Mouse (Mus musculus) monocyte, adult 2 months (primary cell): ENCODE results near the gene P2rx4.

Experiments
- DNase-seq, 2 experiments: peaks; one replicate each; pipeline ENCODE4 v3.0.0; 2022; ENCODE audit warnings: low spot score in 2 of 2, low read depth in 1 of 2

Gene P2rx4

DNA sequence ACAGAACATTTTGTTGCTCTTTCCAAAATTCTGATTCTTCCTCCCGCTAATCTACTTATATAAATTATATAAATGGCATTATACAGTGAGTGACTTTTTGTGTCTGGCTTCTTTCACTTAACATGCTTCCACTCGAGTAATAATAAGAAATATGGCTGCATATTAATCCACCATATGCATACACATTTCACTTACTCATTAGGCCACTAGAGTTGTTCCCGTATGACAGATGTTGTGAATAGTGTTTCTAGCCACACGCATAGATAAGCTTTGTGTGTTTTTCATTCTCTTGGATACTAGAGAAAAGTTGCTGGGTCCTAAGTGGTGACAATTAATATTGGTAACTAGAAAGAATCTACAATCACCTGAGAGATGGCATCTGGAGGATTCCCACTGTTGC is 48.3 kb downstream of the P2rx4 start:
- no peak for DNase-seq

DNA sequence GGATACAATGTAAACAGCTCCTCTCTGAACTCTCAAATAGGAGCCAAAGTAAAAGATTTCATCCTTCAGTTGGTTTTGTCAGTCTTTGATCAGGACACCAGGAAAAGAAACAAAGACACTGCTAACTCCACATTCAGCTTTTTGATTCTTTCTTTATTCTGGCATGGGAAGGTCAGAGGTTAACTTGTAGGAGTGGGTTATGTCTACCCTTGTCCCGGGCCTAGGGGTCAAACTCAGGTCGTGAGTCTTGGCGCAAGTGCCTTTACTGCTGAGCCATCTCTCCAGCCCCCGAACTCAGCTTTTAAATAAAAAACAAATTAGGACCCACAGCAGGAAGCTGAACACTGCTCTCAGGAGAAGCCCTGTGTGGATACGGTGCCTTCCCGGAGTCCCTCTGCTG is 48.8 kb downstream of the P2rx4 start:
- no peak for DNase-seq

DNA sequence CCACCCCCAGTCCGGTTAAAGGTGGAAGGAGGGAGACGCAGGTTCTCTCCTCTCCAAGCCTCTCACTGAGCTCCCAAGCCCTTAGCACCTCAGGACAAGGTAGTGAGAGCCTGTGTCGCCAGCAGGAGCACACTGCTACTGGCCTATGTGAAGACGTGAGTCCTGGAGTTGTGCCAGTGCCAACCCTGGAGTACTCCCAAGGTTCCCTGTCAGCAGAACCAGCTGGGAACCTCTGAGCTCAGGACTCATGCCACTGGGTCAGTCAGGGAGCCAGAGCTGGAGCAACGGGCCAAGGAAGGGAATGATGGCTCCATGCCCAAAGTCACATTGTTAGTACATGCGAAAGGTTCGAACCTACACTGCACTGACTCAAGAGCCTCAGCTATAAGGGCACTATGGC is 49.3 kb downstream of the P2rx4 start:
- DNase-seq, result no peak

DNA sequence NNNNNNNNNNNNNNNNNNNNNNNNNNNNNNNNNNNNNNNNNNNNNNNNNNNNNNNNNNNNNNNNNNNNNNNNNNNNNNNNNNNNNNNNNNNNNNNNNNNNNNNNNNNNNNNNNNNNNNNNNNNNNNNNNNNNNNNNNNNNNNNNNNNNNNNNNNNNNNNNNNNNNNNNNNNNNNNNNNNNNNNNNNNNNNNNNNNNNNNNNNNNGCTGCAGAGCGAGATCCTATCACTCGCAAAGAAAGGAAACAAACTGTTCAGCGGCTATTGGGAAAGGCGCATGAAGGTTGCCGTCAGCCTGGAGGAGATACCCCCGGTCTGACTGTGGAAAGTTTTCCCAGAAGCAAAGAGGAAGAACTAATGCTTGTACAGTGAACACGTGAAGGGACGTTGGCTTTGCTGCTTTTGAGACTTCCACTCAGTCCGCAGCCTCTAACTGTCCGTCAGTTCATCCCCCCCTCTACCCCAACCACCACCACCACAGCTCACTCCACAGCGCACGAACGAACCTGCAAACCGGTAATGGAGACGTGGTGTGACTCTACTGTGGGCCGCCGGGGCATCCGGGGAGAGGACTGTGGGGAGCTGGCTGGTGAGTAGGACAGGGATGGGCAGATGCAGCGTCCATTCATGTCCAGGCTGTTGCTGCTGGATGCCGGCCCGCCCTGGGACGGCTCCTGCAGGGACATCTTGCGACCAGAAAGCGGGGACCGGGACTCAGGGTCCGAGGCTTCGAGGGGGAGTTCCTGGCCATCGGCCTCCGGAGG is 56.1 kb downstream of the P2rx4 start:
- DNase-seq, result no peak

DNA sequence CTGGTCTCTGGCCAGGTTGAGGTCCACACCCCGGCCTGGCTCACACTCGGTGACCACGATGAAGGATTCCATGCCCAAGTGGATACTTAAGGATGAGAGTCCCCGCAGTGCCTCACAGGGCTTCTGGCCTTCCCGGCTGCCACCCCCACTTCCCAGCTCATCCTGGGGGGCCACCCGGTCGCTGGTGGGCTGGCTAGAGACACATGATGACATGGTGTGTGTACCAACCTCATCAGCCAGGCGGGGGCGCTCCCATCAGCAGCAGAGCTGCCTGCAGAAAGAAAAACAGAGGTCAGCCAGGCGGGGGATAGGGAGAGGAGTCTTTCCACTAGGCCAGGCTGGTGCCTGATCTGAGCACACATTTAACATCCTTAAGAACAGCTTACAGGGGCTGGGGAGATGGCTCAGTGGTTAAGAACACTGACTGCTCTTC is 56.7 kb downstream of the P2rx4 start:
- DNase-seq, result no peak

DNA sequence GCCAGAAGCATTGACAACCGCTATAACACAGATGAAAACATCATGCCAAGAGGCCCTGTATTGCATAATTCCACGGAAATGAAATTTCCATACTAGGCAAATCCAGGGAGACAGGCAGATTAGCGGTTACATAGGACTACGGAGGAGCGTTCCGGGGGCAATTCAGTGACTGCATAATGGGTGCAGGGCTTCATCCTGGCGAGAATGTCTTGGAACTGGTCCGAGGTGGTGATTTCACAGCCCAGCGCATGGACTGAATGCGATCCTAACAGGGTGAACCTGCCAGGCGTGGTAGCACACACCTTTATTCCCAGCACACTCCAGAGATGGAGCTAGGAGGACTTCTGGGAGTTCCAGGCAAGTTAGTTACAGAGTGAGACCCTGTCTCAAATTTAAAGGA is 59.9 kb downstream of the P2rx4 start:
- DNase-seq, result no peak

DNA sequence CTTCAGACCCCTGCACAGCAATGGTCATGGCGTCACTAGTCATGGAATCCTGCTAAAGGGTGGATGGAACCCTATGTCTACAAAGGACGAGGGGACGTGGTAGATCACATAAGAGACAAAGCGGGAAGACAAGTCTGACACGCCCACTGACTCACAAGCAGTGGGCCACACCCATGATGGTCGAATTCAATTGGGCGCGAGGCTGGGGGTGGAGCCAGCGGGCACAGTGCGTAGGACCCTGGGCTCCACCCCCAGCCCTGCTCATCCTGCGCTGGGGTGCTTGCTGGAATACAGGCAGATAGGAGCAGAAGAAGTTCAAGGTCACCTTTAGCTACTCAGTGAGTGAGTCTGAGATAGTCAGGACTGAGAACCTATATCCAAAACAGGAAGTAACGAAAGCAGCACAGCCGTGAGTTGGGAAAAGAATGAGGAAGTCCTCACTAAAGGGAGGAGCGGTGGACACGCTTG is 61.8 kb downstream of the P2rx4 start:
- peak in 1 of 2 experiments; percentile 46 for DNase-seq

DNA sequence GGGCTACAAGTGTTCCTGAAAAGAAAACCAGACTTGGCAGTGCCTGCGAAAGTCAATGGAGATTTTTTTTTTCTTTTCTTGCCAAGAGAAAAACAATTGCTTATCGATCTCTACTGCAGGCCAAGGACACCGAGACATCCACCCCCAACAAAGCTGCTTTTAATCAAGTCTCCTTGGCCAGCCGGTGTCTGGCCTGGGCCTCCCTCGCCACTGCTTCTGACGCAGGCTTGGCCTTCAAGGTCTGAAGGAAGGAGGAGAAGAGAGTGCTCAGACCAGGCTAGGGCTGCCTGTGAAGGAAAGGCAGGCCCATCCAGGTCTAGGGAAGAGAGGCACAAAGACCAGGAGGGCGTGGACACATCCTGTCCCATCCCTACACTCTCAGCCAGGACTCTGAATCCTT is 63.0 kb downstream of the P2rx4 start:
- DNase-seq, result no peak

DNA sequence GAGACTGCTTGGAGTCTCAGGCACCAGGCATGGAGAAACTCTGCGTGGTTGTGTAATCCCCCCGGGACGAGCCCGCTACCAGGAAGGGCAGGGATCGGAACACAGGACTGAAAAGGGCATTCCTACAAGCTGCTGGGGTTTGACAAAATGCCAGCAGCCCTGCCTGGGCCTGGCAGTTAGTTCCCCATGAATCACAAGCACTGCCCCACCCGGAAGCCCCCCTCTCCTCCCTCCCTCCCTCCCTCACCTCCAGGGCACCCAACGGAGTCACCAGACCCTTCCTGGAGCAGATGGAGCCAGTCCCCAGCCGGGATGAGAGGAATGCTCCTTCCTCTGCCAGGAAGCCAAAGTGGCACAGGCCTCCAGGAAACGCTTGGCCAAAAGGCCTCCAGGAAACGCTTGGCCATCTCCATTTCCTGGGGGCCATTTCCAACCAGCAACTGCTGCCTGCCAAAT is 63.5 kb downstream of the P2rx4 start:
- DNase-seq, result peak in 1 of 2 experiments; percentile 34

DNA sequence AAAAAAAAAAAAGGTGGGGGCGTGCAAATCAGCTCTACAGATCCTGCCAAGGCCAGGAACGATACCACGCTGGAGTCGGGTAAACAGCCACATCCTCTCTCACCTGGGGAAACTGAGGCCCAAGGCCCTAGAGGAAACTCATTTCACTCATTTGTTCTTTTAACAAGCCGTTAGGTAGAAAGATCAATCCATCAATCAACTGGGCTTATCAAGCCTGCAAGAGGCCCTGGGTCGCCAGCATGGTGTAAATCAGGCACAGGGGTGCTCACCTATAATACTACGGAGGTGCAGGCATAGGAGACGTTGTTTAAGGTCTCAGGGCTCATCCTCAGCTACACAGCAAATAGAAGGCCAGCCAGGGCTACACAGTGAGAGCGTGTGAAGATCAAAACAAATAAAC is 64.1 kb downstream of the P2rx4 start:
- no peak for DNase-seq

DNA sequence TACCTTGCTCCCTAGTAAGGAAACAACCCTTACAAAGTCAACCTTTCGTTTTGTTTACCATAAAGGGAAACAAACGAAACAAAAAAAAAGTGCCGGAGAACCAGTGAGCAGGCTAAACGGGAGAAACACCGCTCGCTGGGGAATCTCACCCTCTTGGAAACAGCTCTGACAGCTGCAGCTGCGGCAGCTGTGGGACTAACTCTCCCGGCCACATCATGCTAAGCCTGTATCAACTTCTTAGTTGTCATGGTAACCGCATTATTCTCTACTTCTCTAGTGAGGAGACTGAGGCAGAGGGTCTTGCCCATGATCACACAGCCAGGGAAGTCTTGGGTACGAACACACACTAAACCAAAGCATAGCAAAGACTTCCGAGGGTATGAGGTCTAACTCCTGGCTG is 66.4 kb downstream of the P2rx4 start:
- no peak for DNase-seq

DNA sequence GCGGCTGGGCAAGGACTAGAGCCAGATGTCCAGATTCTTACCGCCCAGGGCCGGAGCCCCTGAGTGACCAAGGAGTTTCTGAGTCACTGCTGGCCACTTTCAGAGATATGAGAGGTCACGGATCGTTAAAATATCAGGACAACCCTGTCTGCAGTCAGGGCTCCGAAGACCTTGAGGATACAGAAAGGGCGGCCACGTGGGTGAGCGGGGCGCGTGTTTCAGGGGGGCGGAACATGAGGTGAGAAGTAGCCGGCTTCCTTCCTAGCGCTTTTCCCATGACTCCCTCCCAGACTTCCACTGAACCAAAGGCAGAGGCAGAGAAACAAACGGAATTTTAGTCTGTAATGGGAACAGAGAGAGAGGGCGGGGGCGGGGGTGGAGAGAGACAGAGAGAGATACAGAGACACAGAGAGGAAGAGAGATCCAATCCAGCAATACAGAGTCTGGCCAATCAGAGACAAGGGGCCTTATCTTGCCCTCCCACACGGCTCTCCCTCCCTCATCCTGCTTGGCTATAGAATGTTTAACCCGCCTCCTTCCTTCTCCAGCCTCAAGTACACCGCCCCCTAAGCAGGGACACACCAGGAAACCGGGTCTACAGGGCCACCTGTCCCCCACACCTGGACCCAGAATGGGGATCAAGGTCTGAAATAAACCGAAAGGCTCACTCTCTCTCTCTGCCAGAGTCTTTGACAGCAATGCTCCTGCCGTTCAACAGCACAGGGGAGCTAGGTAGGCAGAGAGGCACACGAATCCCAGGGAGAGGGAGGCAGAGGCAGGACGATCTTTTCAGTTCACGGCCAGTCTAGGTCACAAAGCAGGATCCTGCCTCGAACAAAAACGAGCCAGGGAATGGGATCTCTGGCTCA is 67.6 kb downstream of the P2rx4 start:
- DNase-seq, result no peak

DNA sequence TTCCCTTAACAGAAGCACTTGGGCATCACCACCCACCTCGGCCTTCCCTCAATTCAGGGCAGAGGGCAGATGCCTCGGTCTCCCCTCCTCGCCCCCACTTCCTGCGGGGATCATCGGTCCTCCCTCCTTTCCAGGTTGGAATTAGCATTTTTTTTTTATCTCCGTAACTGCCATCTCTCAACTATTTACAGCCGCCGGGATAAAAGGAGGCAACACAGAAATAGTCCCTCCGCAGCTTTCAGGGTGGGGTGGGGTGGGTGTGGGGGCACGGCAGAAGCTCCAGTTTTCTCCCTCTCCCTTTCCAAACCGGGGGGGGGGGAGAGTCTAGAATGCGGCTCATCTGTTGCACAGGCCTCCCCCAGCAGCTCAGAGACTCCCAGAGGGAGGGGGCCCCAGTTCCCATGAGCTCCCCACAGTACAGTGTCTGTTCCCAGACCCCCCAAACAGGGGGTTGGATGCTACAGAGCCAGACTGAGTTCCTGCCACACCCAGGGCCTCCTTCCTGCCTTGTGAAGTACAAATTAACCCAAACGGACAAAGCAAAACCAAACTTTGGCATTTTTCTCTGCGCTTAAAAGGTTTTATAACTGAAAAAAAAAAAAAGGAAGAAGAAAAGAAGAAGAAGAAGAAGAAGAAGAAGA is 68.4 kb downstream of the P2rx4 start:
- DNase-seq, result no peak

DNA sequence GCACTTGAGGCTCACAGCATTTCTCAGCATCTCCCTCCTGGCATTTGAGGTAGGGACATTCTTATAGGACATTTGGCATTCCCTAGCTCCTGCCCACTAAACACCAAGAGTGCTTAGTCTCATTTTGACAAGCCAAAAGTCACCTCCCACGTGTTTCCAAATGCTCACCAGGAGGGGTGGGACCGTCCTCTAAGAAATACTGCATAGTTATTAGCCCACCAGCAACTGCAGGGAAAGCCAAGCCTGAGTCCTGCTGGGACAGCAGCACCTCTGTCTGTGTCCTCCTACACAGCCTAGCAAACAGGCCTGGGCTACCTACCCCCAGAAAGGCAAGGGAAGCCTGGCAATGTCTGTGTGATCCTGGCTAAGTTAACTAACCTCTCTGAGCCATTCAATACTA is 70.0 kb downstream of the P2rx4 start:
- no peak for DNase-seq

DNA sequence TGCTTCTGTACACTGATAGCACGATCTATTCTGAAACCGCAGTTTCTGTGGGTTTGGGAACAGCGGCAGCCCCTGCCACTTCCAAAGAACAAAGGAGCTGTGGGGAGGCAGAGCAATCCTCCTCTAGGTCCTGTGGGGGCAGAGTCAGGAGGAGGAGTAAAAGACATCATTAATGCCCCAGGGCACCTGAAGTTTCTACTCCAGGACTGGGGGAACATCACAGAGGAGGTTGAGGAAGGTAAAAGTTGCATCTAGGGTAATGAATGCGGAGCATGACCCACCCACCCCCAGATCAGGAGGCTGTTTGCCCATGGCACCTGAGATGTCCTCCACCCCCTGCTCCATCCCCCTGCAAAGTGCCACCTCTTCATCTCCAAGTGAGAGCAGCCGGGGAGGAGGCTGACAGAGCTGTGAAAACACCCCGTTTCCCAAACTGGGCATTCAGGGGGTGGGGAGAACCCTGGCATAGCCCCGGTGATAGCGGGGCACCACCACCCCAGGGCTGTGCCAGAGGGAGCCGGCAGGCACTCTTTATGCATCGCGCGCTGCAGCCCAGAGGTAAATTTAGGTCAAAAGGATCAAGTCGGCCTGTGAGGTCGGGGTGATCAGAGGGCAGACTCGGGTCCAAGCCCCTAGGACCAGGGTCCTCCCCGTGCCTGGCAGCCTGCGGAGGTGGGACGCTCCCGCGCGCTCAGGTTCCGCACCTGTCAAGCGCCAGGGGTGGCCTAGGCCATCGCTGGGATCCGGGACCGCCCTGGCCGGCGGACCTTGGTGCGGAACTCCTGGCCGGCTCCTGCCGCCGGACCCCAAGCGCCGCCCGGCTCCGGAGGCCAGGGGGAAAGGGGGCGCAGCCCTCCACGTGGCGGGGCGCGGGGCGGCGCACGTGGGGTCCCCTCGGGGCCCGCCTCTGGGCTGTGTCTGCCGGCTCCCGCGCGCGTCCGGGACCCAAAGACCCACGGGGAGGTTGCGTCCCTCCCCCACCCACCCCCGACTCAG is 71.2 kb downstream of the P2rx4 start:
- no peak for DNase-seq
